Mouse (Mus musculus) stomach, postnatal 0 days (tissue): Measurements from ENCODE around the gene Ndc1. TPM values are rescaled to one million over a fixed set of nuclear protein-coding genes. Genes with fewer than 3 reads are reported as not detected.
A peak's percentile ranks its signal among the peaks of the same experiment; 100 is the strongest.

Experiments used
- ATAC-seq: fragments of 200-750 bp; cut with Nextera tagmentation; 2 replicates; pipeline ENCODE4 v1.8.0; 2017; ENCODE audit not compliant: low FRiP score, low TSS enrichment
- DNase-seq: peaks from one replicate; pipeline ENCODE4 v3.0.0-alpha.2; 2016; ENCODE audit warnings: low spot score
- H3K27ac ChIP-seq: fragments of 300-500 bp; sonication (generic); replicated peaks from 2 replicates; pipeline ENCODE4 v1.5.1; 2014; ENCODE audit warnings: mild to moderate bottlenecking, control low read depth
- H3K27me3 ChIP-seq: fragments of 300-500 bp; sonication (generic); 2 replicates; pipeline ENCODE4 v1.6.1; 2014; ENCODE audit warnings: low read length; ENCODE audit not compliant: control insufficient read depth, insufficient read depth
- H3K36me3 ChIP-seq: fragments of 300-500 bp; sonication (generic); 2 replicates; pipeline ENCODE4 v1.6.1; 2014; ENCODE audit warnings: low read length, mixed read lengths; ENCODE audit not compliant: control insufficient read depth, insufficient read depth
- H3K4me1 ChIP-seq: fragments of 300-500 bp; sonication (generic); replicated peaks from 2 replicates; pipeline ENCODE4 v1.6.1; 2014; ENCODE audit warnings: antibody characterized with exemption; ENCODE audit not compliant: control insufficient read depth, insufficient read depth
- H3K4me2 ChIP-seq: fragments of 300-500 bp; sonication (generic); replicated peaks from 2 replicates; pipeline ENCODE4 v1.6.1; 2014; ENCODE audit warnings: low read depth, mild to moderate bottlenecking, control low read depth, moderate library complexity
- H3K4me3 ChIP-seq: fragments of 300-500 bp; sonication (generic); 2 replicates; pipeline ENCODE4 v1.5.1; 2014; ENCODE audit warnings: low read depth, low read length, control low read depth
- H3K9ac ChIP-seq: fragments of 300-500 bp; sonication (generic); 2 replicates; pipeline ENCODE4 v1.6.1; 2014; ENCODE audit warnings: mild to moderate bottlenecking, low read length, control low read depth, mixed read lengths
- H3K9me3 ChIP-seq: fragments of 300-500 bp; sonication (generic); 2 replicates; pipeline ENCODE4 v1.6.1; 2016; ENCODE audit warnings: low read length; ENCODE audit not compliant: control insufficient read depth
- CTCF ChIP-seq: IDR thresholded peaks from 2 replicates; pipeline ENCODE4 v1.5.1; 2016; ENCODE audit warnings: antibody characterized with exemption, low read depth, mild to moderate bottlenecking, moderate library complexity
- EP300 ChIP-seq: optimal IDR thresholded peaks from 2 replicates; pipeline ENCODE3; 2016; ENCODE audit warnings: antibody characterized with exemption
- WGBS: fragments of 180-500 bp; shearing (Covaris S2); extraction: QIAGEN DNeasy Blood & Tissue Kit; methylation state at CpG from one replicate; pipeline ENCODE4 v1.1.7; 2014; 5-methylcytosine and 5-hydroxymethylcytosine counted together
- polyA plus RNA-seq: library from polyadenylated mRNA; unstranded; fragments of >200 nt; fragmentation: Nextera tagmentation; extraction: Ambion mirVana; gene quantifications from 2 replicates; pipeline ENCODE4 v1.2.1, GENCODE M21; 2015

Ndc1 gene
- polyA plus RNA-seq, 1 experiment from 2014 or later = 7.6 TPM

DNA sequence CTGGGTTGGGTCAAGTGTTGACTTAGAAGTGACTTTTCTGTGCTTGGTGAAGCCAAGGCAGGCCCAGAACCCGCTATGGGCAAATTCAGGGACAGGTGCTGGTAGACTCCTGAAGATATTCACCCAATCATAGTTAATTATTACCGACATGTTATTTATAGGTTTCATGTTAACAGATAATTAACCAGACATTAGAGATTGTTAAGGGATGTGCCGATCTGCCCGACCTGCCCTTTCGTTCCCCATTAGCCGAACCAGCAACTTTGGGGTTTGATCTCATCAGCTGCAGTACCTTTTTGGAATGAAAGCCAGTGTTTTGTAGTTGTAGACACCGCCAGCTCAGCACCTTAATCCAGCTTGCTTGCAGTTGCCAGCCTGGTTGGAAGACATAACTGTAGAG lies 68.9 kb downstream of the Ndc1 start:
- no peaks in the 10 kb centered on the region for H3K9me3 ChIP-seq
- H3K4me2 ChIP-seq = no peak overlapping the region
- no peak overlapping the region for H3K4me3 ChIP-seq
- TF ChIP-seq EP300 = no peak
- TF ChIP-seq CTCF = no peak
- 88% methylated on average over 7 of the region's 7 CpGs for WGBS
- no peaks in the 10 kb centered on the region for H3K36me3 ChIP-seq
- ATAC-seq = no peak
- no peak for DNase-seq
- H3K27me3 ChIP-seq = peaks cover 15% of the 10 kb centered on the region; the same call in 1 of the 2 replicates
- no peak overlapping the region for H3K27ac ChIP-seq
- no peak overlapping the region for H3K9ac ChIP-seq
- H3K4me1 ChIP-seq = 0 out of 2 replicates have a peak, but pooled peaks cover 3% of the 10 kb centered on the region

DNA sequence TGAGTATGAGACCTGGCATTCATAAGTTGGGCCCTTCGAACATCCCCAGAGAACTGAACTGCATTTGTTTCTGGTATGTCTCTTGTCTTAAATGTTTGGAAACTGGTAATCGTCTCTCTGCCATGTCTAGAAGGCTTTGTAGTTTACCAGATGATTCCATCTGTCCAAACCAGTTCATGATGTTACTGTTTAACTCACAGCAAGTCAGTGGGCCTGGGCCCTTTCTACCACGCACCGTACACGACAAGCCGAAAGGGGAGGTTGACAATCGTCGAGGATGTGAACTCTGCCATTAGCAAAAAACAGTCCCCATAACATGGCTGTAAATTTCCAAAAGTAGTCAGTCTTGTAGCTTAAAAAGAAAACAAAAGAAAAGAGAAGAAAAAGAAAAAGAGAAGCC lies 71.2 kb downstream of the Ndc1 start:
- no peak overlapping the region for H3K4me3 ChIP-seq
- H3K27ac ChIP-seq = no peak overlapping the region
- H3K9me3 ChIP-seq = no peaks in the 10 kb centered on the region
- ATAC-seq (no peak), DNase-seq (no peak)
- 84% methylated on average over 8 of the region's 8 CpGs for WGBS
- no peaks in the 10 kb centered on the region for H3K36me3 ChIP-seq
- H3K27me3 ChIP-seq = peaks cover 15% of the 10 kb centered on the region; the same call in 1 of the 2 replicates
- H3K4me1 ChIP-seq = 0 out of 2 replicates have a peak, but pooled peaks cover 3% of the 10 kb centered on the region
- TF ChIP-seq CTCF (no peak), EP300 (no peak)
- H3K9ac ChIP-seq = no peak overlapping the region
- no peak overlapping the region for H3K4me2 ChIP-seq

DNA sequence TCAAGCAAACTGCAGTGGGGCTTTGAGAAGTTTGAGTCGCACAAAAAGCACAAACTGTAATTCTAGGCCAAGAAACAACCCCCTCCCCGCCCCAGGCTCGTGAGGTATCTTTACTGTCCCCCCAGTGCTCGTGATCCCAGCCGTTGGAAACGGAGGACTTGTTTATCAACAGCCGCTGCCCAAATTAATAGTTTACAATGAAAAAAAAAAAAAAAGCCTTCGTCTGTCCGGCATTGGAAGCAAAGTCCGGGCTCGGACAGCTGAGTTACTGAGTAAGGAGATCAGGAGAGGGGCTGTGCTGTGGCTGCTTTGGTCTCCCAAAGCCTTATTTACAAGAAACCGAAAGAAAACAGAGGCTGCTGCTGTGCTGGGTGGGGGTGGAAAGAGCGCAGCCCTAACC lies 72.7 kb downstream of the Ndc1 start:
- Histone ChIP-seq H3K27me3 (peaks cover 15% of the 10 kb centered on the region; the same call in 1 of the 2 replicates), H3K36me3 (no peaks in the 10 kb centered on the region), H3K9me3 (no peaks in the 10 kb centered on the region), H3K4me3 (peak overlapping the region; percentile 22), H3K4me1 (no peaks in the 10 kb centered on the region), H3K9ac (no peak overlapping the region), H3K4me2 (peak overlapping the region; percentile 42), H3K27ac (no peak overlapping the region)
- WGBS = 24% methylated on average over 13 of the region's 13 CpGs
- ATAC-seq (no peak), DNase-seq (no peak)
- TF ChIP-seq EP300 (no peak), CTCF (no peak)

DNA sequence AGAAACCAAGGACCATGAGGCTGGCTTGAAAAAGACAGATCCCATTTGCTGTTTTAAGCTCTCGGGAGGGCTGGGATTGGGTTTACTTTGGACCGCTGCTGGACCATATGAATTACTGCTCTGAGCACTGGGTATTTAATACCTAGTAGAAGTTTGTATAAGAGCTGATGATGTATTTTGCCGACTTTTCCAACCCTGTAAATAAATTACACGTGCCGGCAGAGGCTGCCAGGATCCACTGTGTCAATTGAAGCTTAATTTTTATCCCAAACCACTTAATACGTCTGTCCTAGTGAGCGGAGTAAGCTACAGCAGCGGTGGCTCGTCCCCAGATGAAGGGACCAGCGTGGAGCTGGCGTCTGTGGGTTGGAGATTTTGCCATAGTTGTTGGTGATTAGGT lies 74.7 kb downstream of the Ndc1 start:
- TF ChIP-seq EP300 = no peak
- TF ChIP-seq CTCF = no peak
- H3K27me3 ChIP-seq = peaks cover 7% of the 10 kb centered on the region; the same call in 1 of the 2 replicates
- DNase-seq (no peak), ATAC-seq (no peak)
- no peaks in the 10 kb centered on the region for H3K36me3 ChIP-seq
- no peaks in the 10 kb centered on the region for H3K9me3 ChIP-seq
- WGBS = 45% methylated on average over 11 of the region's 11 CpGs
- no peak overlapping the region for H3K9ac ChIP-seq
- H3K4me3 ChIP-seq = no peak overlapping the region
- no peaks in the 10 kb centered on the region for H3K4me1 ChIP-seq
- no peak overlapping the region for H3K27ac ChIP-seq
- H3K4me2 ChIP-seq = peak overlapping the region; percentile 17; the same call in 1 of the 2 replicates

DNA sequence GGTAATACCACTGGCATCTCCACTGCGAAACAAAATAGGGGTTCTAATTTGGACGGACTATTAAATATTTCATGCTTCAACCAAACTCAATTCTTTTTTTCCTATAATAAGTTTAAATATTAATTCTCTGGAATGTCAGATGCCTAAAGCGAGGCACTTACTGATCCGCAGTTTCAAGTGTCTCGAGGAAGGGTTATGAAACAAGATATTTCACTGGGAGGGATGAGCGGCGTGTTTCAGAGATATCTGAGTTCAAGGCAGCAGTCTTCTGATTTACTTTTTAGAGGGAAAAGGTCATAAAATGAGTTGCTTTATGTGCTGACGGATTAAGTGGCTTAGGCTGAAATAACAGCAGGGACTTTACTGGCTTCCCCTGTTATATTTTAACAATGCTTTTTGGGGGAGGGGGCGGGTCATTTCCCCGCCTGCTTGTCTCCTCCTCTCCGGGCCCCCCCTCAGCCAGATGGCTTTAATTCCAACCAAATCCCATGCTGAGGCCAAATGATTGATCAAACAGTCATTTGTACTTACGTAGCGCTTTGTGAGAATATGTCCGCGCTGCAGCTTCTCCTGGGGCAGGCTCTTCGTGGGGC lies 75.4 kb downstream of the Ndc1 start:
- 38% methylated on average over 16 of the region's 16 CpGs for WGBS
- H3K9ac ChIP-seq = no peak overlapping the region
- DNase-seq = no peak
- H3K36me3 ChIP-seq = no peaks in the 10 kb centered on the region
- H3K4me2 ChIP-seq = no peak overlapping the region
- no peak for TF ChIP-seq CTCF
- no peak for TF ChIP-seq EP300
- no peak for ATAC-seq
- no peak overlapping the region for H3K27ac ChIP-seq
- peaks cover 4% of the 10 kb centered on the region; the same call in 1 of the 2 replicates for H3K27me3 ChIP-seq
- no peaks in the 10 kb centered on the region for H3K4me1 ChIP-seq
- no peak overlapping the region for H3K4me3 ChIP-seq
- no peaks in the 10 kb centered on the region for H3K9me3 ChIP-seq

DNA sequence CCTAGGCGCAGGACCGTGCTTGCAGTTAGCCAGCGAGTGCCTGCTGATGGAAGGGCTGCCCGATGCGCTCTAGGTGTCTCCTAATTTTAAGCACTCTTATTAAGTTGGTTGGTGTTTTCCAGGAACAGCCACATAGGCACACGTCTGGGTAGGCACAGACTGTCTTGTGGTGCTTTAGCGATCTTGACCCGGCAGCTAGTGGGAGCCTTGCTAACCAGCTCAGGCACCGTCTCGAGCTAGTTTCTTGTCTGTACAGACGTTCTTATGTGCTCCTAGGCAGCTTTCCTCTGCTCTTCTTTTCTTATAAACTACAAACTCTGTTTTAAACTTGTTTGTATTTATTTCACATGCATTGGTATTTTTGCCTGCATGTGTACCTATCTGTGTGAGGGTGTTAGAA lies 76.0 kb downstream of the Ndc1 start:
- Histone ChIP-seq H3K4me2 (no peak overlapping the region), H3K36me3 (no peaks in the 10 kb centered on the region), H3K9me3 (no peaks in the 10 kb centered on the region), H3K27ac (no peak overlapping the region), H3K4me3 (no peak overlapping the region), H3K4me1 (no peaks in the 10 kb centered on the region), H3K27me3 (peaks cover 4% of the 10 kb centered on the region; the same call in 1 of the 2 replicates), H3K9ac (no peak overlapping the region)
- ATAC-seq (no peak), DNase-seq (no peak)
- WGBS = 70% methylated on average over 11 of the region's 11 CpGs
- TF ChIP-seq EP300 (no peak), CTCF (no peak)
